Mouse (Mus musculus) olfactory bulb, adult 2 months (tissue): ENCODE data around the gene Ttc16. TPM values are rescaled to one million over a fixed set of nuclear protein-coding genes. Genes with fewer than 3 reads are reported as not detected.

ENCODE experiments used
- H3K27ac ChIP-seq: fragments of 200-500 bp; 2 replicates; pipeline ENCODE4 v1.5.1; 2012; ENCODE audit warnings: low read depth, low read length; ENCODE audit not compliant: insufficient read depth
- H3K4me1 ChIP-seq: fragments of 200-500 bp; 2 replicates; pipeline ENCODE4 v1.6.1; 2012; ENCODE audit warnings: low read length; ENCODE audit not compliant: control insufficient read depth, insufficient read depth
- H3K4me3 ChIP-seq: fragments of 200-500 bp; 2 replicates; pipeline ENCODE4 v1.5.1; 2012; ENCODE audit warnings: mild to moderate bottlenecking, low read depth, low read length, moderate library complexity; ENCODE audit not compliant: insufficient read depth
- CTCF ChIP-seq: fragments of 200-500 bp; IDR thresholded peaks from 2 replicates; pipeline ENCODE4 v1.5.1; 2012; ENCODE audit warnings: low read depth, mild to moderate bottlenecking, low read length, moderate library complexity; ENCODE audit not compliant: insufficient read depth
- POLR2A ChIP-seq: fragments of 200-500 bp; IDR thresholded peaks from 2 replicates; pipeline ENCODE4 v1.6.1; 2012; ENCODE audit warnings: mild to moderate bottlenecking, low read depth, low read length, moderate library complexity; ENCODE audit not compliant: insufficient read depth
- WGBS: fragments of 180-500 bp; shearing (Covaris S2); methylation state at CpG from one replicate; pipeline ENCODE4 v1.1.7; 2018; 5-methylcytosine and 5-hydroxymethylcytosine counted together
- polyA plus RNA-seq: library from polyadenylated mRNA; stranded (reverse); fragments of >200 nt; gene quantifications from 2 replicates; pipeline ENCODE4 v1.2.4, GENCODE M21; 2012; ENCODE audit warnings: low replicate concordance; ENCODE audit not compliant: missing spikeins, insufficient read depth, insufficient read length

The Ttc16 gene
- polyA plus RNA-seq, 1 experiment, result not detected

DNA sequence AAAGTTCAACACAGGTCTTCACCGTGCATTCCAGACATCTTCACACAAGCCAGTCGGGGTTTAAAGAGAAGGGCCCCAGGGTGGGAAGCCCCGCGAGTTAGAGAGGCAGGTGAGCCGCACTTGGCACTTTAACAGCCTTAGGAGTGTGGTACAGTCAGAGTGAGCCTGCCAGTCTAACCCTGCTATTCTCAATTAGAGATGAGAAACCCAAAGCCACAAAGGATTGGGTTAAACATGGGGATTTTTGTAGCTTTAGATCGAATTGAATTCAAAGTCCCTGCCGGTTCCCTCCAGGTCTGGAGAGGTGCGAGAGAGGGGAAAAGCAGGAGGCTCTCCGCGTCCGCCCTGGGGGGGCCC lies 34.5 kb downstream of the Ttc16 start, which contains the start of gene 6330409D20Rik:
6330409D20Rik (minus strand) TSS at position 101 of the 357 bp plus-strand sequence.
- H3K4me3 ChIP-seq, result peak within 1 kb of the TSS; percentile 68
- no peak for TF ChIP-seq POLR2A
- 9% methylated on average over 11 of the region's 11 CpGs for WGBS
- H3K27ac ChIP-seq, result 0 out of 2 replicates have a peak within 1 kb of the TSS, but pooled peaks have one; percentile 16
- peaks cover 17% of the 10 kb centered on the region for H3K4me1 ChIP-seq

GRCm38 (mm10) chr2:32739311-32739710 lies 36.1 kb downstream of the Ttc16 start:
- H3K27ac ChIP-seq, result no peak overlapping the region
- 74% methylated on average over 4 of the region's 4 CpGs for whole genome bisulfite sequencing
- H3K4me3 ChIP-seq, result no peak overlapping the region
- TF ChIP-seq CTCF, result no peak
- TF ChIP-seq POLR2A, result no peak
- H3K4me1 ChIP-seq, result peaks cover 17% of the 10 kb centered on the region

DNA sequence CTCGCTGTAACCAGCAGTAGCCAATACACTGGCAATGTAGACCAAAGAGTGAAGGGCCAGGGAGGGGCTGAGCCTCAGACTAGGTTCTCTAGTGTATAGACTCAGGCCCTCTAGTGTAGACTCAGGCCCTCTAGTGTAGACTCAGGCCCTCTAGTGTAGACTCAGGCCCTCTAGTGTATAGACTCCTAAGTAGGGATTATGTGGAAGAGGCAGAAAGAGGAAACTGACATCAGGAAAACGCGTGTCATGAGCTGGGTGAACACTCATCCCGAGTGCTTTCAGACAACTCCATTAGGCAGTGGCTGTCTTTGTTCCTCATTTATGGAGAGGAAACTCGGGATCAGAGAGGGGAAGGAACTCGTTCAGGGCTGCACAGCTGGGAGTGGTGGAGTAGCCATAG lies 38.4 kb downstream of the Ttc16 start:
- TF ChIP-seq POLR2A, result no peak
- no peak for TF ChIP-seq CTCF
- no peak overlapping the region for H3K4me3 ChIP-seq
- H3K4me1 ChIP-seq, result peaks cover 9% of the 10 kb centered on the region; the same call in 1 of the 2 replicates
- H3K27ac ChIP-seq, result no peak overlapping the region
- 73% methylated on average over 6 of the region's 6 CpGs for WGBS

DNA sequence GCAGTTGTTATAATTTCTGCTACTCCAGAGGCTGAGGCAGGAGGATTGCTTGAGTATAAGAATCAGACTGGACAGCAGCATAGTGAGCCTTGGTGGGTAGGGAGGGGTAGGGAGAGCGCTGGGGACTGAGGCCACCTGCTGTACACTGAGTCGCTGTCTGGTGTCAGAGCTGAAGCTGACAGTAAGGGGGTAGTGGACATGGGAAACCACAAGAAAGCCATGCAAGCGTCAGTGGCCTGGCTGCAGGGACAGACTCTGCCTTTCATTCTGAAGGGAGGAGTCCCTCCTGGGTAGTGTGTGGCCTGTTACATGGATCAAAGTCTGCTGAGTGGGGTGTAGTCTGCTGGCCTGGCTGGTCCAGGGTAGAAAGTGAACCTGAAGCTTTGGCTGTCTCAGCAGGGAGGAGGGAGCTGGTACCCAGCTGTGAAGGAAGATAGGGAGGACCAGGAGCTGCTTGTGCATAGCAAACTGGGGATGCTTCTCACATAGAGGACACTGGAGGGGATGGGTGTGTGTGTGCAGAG lies 39.1 kb downstream of the Ttc16 start:
- TF ChIP-seq CTCF (no peak), POLR2A (no peak)
- WGBS, result 71% methylated on average over 3 of the region's 3 CpGs
- Histone ChIP-seq H3K4me3 (no peak overlapping the region), H3K4me1 (peaks cover 9% of the 10 kb centered on the region; the same call in 1 of the 2 replicates), H3K27ac (no peak overlapping the region)

GRCm38 (mm10) chr2:32734933-32735332 lies 40.5 kb downstream of the Ttc16 start:
- Histone ChIP-seq H3K4me3 (no peak overlapping the region), H3K4me1 (peaks cover 3% of the 10 kb centered on the region; the same call in 1 of the 2 replicates), H3K27ac (no peak overlapping the region)
- TF ChIP-seq CTCF (no peak), POLR2A (no peak)
- WGBS, result 61% methylated on average over 4 of the region's 4 CpGs

GRCm38 (mm10) chr2:32734480-32734879 lies 41.0 kb downstream of the Ttc16 start:
- no peak overlapping the region for H3K27ac ChIP-seq
- no peak for TF ChIP-seq CTCF
- no peak for TF ChIP-seq POLR2A
- 74% methylated on average over 4 of the region's 4 CpGs for WGBS

DNA sequence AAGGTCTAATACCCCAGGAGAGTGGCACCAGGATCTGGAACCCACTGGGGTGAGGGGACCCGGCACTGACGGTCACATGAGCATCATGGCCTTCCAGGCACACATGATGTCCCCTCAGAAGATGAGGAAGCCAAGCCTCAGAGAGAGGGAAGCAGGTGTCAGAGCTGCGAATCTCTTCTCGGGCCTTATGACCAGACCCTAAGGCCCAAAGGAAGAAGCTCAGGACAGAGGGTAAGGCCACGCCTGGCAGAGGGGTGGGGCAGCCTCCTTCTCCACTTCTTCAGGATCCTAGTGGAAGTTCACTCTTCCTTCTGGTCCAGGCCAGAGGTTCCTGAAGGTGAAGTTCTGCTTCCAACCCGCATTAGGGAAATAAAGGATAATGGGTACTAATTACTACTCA lies 42.7 kb downstream of the Ttc16 start:
- H3K4me3 ChIP-seq, result no peak overlapping the region
- TF ChIP-seq POLR2A (no peak), CTCF (no peak)
- 81% methylated on average over 6 of the region's 6 CpGs for WGBS
- H3K27ac ChIP-seq, result no peak overlapping the region
- peaks cover 3% of the 10 kb centered on the region; the same call in 1 of the 2 replicates for H3K4me1 ChIP-seq

More at GRCm38 (mm10) chr2:32734480-32734879, 41.0 kb downstream of the Ttc16 start:
- Histone ChIP-seq H3K4me3 (no peak overlapping the region), H3K4me1 (peaks cover 3% of the 10 kb centered on the region; the same call in 1 of the 2 replicates)

DNA sequence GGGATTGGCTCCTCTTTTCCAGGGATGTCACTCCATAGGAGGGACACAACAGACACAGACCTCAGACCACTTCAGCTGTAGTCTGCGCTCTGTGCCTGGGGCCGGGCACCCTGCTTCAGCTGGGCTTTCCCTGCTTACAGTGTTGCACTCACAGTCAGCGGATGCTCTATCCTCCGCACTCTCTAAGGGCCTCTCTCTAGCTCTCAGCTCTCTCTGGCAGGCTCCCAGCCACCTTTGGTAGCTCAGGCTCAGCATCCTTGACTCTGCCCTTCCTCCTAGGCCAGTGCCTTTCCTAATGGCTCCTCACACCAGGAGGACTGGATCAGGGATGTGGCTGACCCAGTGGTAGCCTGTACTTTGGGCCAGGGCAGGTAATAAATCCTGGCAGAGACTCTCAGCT lies 43.5 kb downstream of the Ttc16 start:
- Histone ChIP-seq H3K4me1 (peaks cover 6% of the 10 kb centered on the region; the same call in 1 of the 2 replicates), H3K4me3 (no peak overlapping the region), H3K27ac (no peak overlapping the region)
- WGBS, result 86% methylated on average over 4 of the region's 4 CpGs
- no peak for TF ChIP-seq POLR2A
- TF ChIP-seq CTCF, result no peak

GRCm38 (mm10) chr2:32730854-32731253 lies 44.6 kb downstream of the Ttc16 start:
- Histone ChIP-seq H3K27ac (no peak overlapping the region), H3K4me3 (no peak overlapping the region), H3K4me1 (peaks cover 3% of the 10 kb centered on the region; the same call in 1 of the 2 replicates)
- TF ChIP-seq CTCF (no peak), POLR2A (no peak)
- 60% methylated on average over 11 of the region's 11 CpGs for WGBS

DNA sequence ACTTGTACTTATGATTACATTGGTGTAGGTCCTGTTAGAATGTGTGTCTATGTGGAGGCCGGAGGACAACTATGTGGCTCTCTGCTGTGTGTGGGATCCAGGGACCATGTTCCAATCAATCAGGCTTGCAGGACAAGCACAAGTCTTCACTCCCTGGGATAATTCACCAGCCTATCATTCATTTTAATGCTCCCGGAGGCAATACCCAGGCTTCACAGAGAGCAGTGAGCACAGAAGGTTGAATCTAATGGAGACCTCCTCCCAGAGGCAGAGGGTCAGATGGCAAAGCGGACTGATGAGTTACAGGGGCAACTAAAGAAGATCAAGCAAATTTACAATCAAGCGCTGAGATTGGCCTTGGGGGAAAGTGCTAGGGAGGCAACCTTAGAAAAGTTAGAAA lies 45.9 kb downstream of the Ttc16 start:
- Histone ChIP-seq H3K4me1 (peaks cover 3% of the 10 kb centered on the region; the same call in 1 of the 2 replicates), H3K4me3 (no peak overlapping the region), H3K27ac (no peak overlapping the region)
- 93% methylated on average over 4 of the region's 4 CpGs for WGBS
- no peak for TF ChIP-seq POLR2A
- no peak for TF ChIP-seq CTCF
